Mouse (Mus musculus) C2C12 (cell line): ENCODE results near the gene Cyb561d2.

ENCODE experiments used
- CTCF ChIP-seq: IDR thresholded peaks from one replicate; pipeline ENCODE4 v1.5.1; 2011; ENCODE audit not compliant: control insufficient read depth, insufficient read depth, insufficient read length
- MAX ChIP-seq: IDR thresholded peaks from one replicate; pipeline ENCODE4 v1.6.1; 2011; ENCODE audit warnings: mild to moderate bottlenecking, control low read depth
- MYOD1 ChIP-seq: IDR thresholded peaks from one replicate; pipeline ENCODE4 v1.6.1; 2011; ENCODE audit warnings: low read depth; ENCODE audit not compliant: control insufficient read depth, insufficient read length
- MYOG ChIP-seq: IDR thresholded peaks from one replicate; pipeline ENCODE4 v1.6.1; 2011; ENCODE audit not compliant: control insufficient read depth, insufficient read length; ENCODE audit errors: extremely low read depth
- USF1 ChIP-seq: IDR thresholded peaks from one replicate; pipeline ENCODE4 v1.6.1; 2011; ENCODE audit warnings: low read depth, mild to moderate bottlenecking, control low read depth, moderate library complexity

DNA sequence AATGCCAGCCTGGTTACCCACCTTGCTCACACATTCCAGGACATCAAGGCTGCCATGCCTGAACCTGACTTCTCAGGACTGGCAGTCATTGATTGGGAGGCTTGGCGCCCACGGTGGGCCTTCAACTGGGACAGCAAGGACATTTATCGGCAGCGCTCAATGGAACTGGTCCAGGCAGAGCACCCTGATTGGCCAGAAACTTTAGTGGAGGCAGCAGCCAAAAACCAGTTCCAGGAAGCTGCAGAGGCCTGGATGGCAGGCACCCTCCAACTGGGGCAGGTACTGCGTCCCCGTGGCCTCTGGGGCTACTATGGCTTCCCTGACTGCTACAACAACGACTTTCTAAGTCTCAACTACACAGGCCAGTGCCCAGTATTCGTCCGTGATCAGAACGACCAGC lies 35.9 kb upstream of the Cyb561d2 start:
- no peak for TF ChIP-seq USF1
- TF ChIP-seq CTCF, result no peak
- TF ChIP-seq MYOD1, result no peak
- no peak for TF ChIP-seq MYOG
- no peak for TF ChIP-seq MAX
